Mouse (Mus musculus) G1E (cell line): ENCODE measurements around the gene Dusp28. TPM values are rescaled to one million over a fixed set of nuclear protein-coding genes. Genes with fewer than 3 reads are reported as not detected.

Experiments used
- ATAC-seq: 2 replicates; pipeline ENCODE4 v1.8.0; 2016; ENCODE audit warnings: mild to moderate bottlenecking; ENCODE audit not compliant: insufficient number of reproducible peaks, poor library complexity, low FRiP score, severe bottlenecking; ENCODE audit errors: extremely low read depth
- DNase-seq: peaks from one replicate; pipeline ENCODE4 v3.0.0; 2012; ENCODE audit warnings: low spot score
- H3K27me3 ChIP-seq: 2 replicates; pipeline ENCODE4 v1.6.1; 2012; ENCODE audit warnings: mild to moderate bottlenecking, low read length, inconsistent platforms; ENCODE audit not compliant: insufficient read depth
- H3K36me3 ChIP-seq: replicated peaks from 2 replicates; pipeline ENCODE3; 2012; ENCODE audit warnings: mild to moderate bottlenecking, inconsistent platforms
- H3K4me1 ChIP-seq: 2 replicates; pipeline ENCODE4 v1.6.1; 2012; ENCODE audit warnings: low read depth, low read length, inconsistent platforms, mixed read lengths; ENCODE audit not compliant: insufficient read depth
- H3K4me3 ChIP-seq: 2 replicates; pipeline ENCODE4 v1.5.1; 2012; ENCODE audit warnings: low read depth, mild to moderate bottlenecking, inconsistent platforms, low read length, moderate library complexity, mixed read lengths
- H3K9me3 ChIP-seq: replicated peaks from 2 replicates; pipeline ENCODE4 v1.6.1; 2012; ENCODE audit warnings: inconsistent platforms
- CTCF ChIP-seq: IDR thresholded peaks from 2 replicates; pipeline ENCODE4 v1.5.1; 2012; ENCODE audit warnings: low read depth, low read length, inconsistent platforms, mixed read lengths
- GATA1 ChIP-seq: IDR thresholded peaks from 2 replicates; pipeline ENCODE4 v1.6.1; 2012; ENCODE audit warnings: borderline replicate concordance, low read length, inconsistent platforms, mixed read lengths
- GATA2 ChIP-seq: IDR thresholded peaks from 2 replicates; pipeline ENCODE4 v1.6.1; 2012; ENCODE audit warnings: low read depth, low read length, inconsistent platforms, borderline replicate concordance
- POLR2AphosphoS5 ChIP-seq: IDR thresholded peaks from 2 replicates; pipeline ENCODE4 v1.6.1; 2012; ENCODE audit warnings: low read depth, low read length, inconsistent platforms; ENCODE audit not compliant: insufficient replicate concordance
- TAL1 ChIP-seq: conservative IDR thresholded peaks from 2 replicates; pipeline ENCODE4 v1.6.1; 2012; ENCODE audit warnings: low read depth, low read length, inconsistent platforms, mixed read lengths
- polyA plus RNA-seq: library from polyadenylated mRNA; stranded (reverse); fragments of >175 nt; gene quantifications from 2 replicates; pipeline ENCODE4 v1.2.3, GENCODE M21; 2012
- total RNA-seq, 2 experiments: library from RNA; stranded (forward) in 1 of 2; stranded (reverse) in 1 of 2; fragments of 200-1000 nt in 1 of 2; fragments of >200 nt in 1 of 2; fragmentation: Nextera tagmentation in 1 of 2; gene quantifications; 2 replicates each; pipeline ENCODE4 v1.2.3; 2014 to 2017

Gene Dusp28
- total and polyA plus RNA-seq, 3 experiments, result 4.9 to 13.2 (median 8.0) TPM

DNA sequence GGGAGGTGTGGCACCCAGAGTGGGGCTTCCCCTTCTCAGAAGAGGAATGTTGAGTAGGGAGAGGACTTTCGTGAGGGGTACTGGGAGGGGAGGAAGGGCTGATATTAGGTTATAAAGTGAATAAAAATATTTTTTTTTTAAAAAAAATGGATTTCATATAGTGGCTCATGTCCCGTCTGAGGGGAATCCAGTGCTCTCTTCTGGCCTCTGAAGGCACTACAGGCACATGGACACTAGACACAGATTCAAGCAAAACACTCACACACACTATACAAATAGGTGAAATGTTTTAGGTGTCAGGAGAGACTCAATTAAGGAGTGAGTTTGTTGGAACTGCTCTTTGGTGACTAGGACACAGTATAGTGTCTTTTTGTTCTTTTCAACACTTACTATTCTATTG lies 29.2 kb downstream of the Dusp28 start:
- DNase-seq (no peak), ATAC-seq (no peak)
- H3K36me3 ChIP-seq, result peaks cover 56% of the 10 kb centered on the region
- peaks cover 45% of the 10 kb centered on the region for H3K4me1 ChIP-seq
- H3K4me3 ChIP-seq, result no peak overlapping the region; the same call in 1 of the 2 replicates
- TF ChIP-seq TAL1, result no peak
- no peak for TF ChIP-seq CTCF
- no peak for TF ChIP-seq POLR2AphosphoS5
- no peak for TF ChIP-seq GATA2
- TF ChIP-seq GATA1, result no peak
- no peaks in the 10 kb centered on the region for H3K9me3 ChIP-seq
- H3K27me3 ChIP-seq, result no peaks in the 10 kb centered on the region

GRCm38 (mm10) chr1:92936467-92936866 lies 29.7 kb downstream of the Dusp28 start:
- TF ChIP-seq CTCF (no peak), TAL1 (no peak), GATA2 (no peak), GATA1 (no peak), POLR2AphosphoS5 (no peak)
- H3K4me1 ChIP-seq, result peaks cover 45% of the 10 kb centered on the region
- H3K36me3 ChIP-seq, result peaks cover 59% of the 10 kb centered on the region
- ATAC-seq (no peak), DNase-seq (no peak)
- no peak overlapping the region for H3K4me3 ChIP-seq
- H3K27me3 ChIP-seq, result no peaks in the 10 kb centered on the region
- H3K9me3 ChIP-seq, result no peaks in the 10 kb centered on the region

GRCm38 (mm10) chr1:92937797-92938196 lies 31.0 kb downstream of the Dusp28 start:
- ATAC-seq, result no peak
- TF ChIP-seq CTCF, result no peak
- no peaks in the 10 kb centered on the region for H3K9me3 ChIP-seq

GRCm38 (mm10) chr1:92939746-92940145 lies 33.0 kb downstream of the Dusp28 start:
- Histone ChIP-seq H3K36me3 (peaks cover 82% of the 10 kb centered on the region), H3K9me3 (no peaks in the 10 kb centered on the region), H3K4me1 (peaks cover 29% of the 10 kb centered on the region), H3K27me3 (no peaks in the 10 kb centered on the region), H3K4me3 (no peak overlapping the region)
- DNase-seq (no peak), ATAC-seq (no peak)
- TF ChIP-seq CTCF (no peak), GATA2 (no peak), POLR2AphosphoS5 (no peak), TAL1 (no peak), GATA1 (no peak)

More at GRCm38 (mm10) chr1:92937797-92938196, 31.0 kb downstream of the Dusp28 start:
- H3K4me3 ChIP-seq, result no peak overlapping the region
- no peak for DNase-seq
- peaks cover 64% of the 10 kb centered on the region for H3K36me3 ChIP-seq
- H3K27me3 ChIP-seq, result no peaks in the 10 kb centered on the region
- peaks cover 44% of the 10 kb centered on the region for H3K4me1 ChIP-seq

GRCm38 (mm10) chr1:92943219-92943989 lies 36.6 kb downstream of the Dusp28 start:
- peaks cover 95% of the 10 kb centered on the region for H3K36me3 ChIP-seq
- no peak for TF ChIP-seq POLR2AphosphoS5
- TF ChIP-seq CTCF, result no peak
- TF ChIP-seq TAL1, result no peak
- no peak for TF ChIP-seq GATA2
- no peak for TF ChIP-seq GATA1
- DNase-seq (no peak), ATAC-seq (no peak)
- H3K27me3 ChIP-seq, result no peaks in the 10 kb centered on the region
- no peak overlapping the region for H3K4me3 ChIP-seq
- no peaks in the 10 kb centered on the region for H3K4me1 ChIP-seq
- no peaks in the 10 kb centered on the region for H3K9me3 ChIP-seq

GRCm38 (mm10) chr1:92947966-92948365 lies 41.2 kb downstream of the Dusp28 start:
- ATAC-seq, result no peak
- Histone ChIP-seq H3K4me1 (no peaks in the 10 kb centered on the region), H3K27me3 (0 out of 2 replicates have a peak, but pooled peaks cover 3% of the 10 kb centered on the region), H3K4me3 (no peak overlapping the region), H3K36me3 (peaks cover 68% of the 10 kb centered on the region), H3K9me3 (no peaks in the 10 kb centered on the region)
- TF ChIP-seq GATA2 (no peak), CTCF (no peak), GATA1 (no peak), TAL1 (no peak), POLR2AphosphoS5 (no peak)
- no peak for DNase-seq
